Mouse (Mus musculus) liver, embryonic 11.5 days (tissue): ENCODE data around the gene Olfr519. TPM values are rescaled to one million over a fixed set of nuclear protein-coding genes. Genes with fewer than 3 reads are reported as not detected.

Experiments used
- ATAC-seq: fragments of 200-750 bp; cut with Nextera tagmentation; replicated peaks from 2 replicates; pipeline ENCODE4 v1.8.0; 2017; ENCODE audit warnings: moderate number of reproducible peaks, mild to moderate bottlenecking, moderate TSS enrichment, moderate library complexity; ENCODE audit not compliant: low FRiP score
- DNase-seq: peaks from one replicate; pipeline ENCODE4 v3.0.0-alpha.2; 2017; ENCODE audit warnings: low spot score
- H3K27ac ChIP-seq: fragments of 300-500 bp; sonication (generic); 2 replicates; pipeline ENCODE4 v1.5.1; 2014; ENCODE audit warnings: mild to moderate bottlenecking, low read depth, low read length, control low read depth
- H3K27me3 ChIP-seq: fragments of 300-500 bp; sonication (generic); replicated peaks from 2 replicates; pipeline ENCODE4 v1.6.1; 2014; ENCODE audit warnings: low read length, mixed read lengths; ENCODE audit not compliant: control insufficient read depth, insufficient read depth
- H3K36me3 ChIP-seq: fragments of 300-500 bp; sonication (generic); 2 replicates; pipeline ENCODE4 v1.6.1; 2014; ENCODE audit warnings: mild to moderate bottlenecking, low read length, moderate library complexity, mixed read lengths; ENCODE audit not compliant: control insufficient read depth, insufficient read depth
- H3K4me1 ChIP-seq: fragments of 300-500 bp; sonication (generic); replicated peaks from 2 replicates; pipeline ENCODE4 v1.6.1; 2014; ENCODE audit warnings: low read length, mixed read lengths; ENCODE audit not compliant: control insufficient read depth, insufficient read depth
- H3K4me2 ChIP-seq: fragments of 300-500 bp; sonication (generic); 2 replicates; pipeline ENCODE4 v1.6.1; 2014; ENCODE audit warnings: mild to moderate bottlenecking, control low read depth, moderate library complexity
- H3K4me3 ChIP-seq: fragments of 300-500 bp; sonication (generic); 2 replicates; pipeline ENCODE4 v1.5.1; 2014; ENCODE audit warnings: low read depth, low read length, control low read depth
- H3K9ac ChIP-seq: fragments of 300-500 bp; sonication (generic); 2 replicates; pipeline ENCODE4 v1.6.1; 2014; ENCODE audit warnings: low read depth, low read length, control low read depth
- H3K9me3 ChIP-seq: fragments of 300-500 bp; sonication (generic); 2 replicates; pipeline ENCODE4 v1.6.1; 2016; ENCODE audit warnings: low read length, inconsistent platforms, mixed read lengths; ENCODE audit not compliant: control insufficient read depth
- WGBS: fragments of 180-500 bp; shearing (Covaris S2); extraction: QIAGEN DNeasy Blood & Tissue Kit; methylation state at CpG from one replicate; pipeline ENCODE4 v1.1.7; 2014; 5-methylcytosine and 5-hydroxymethylcytosine counted together
- polyA plus RNA-seq: library from polyadenylated mRNA; unstranded; fragments of >200 nt; fragmentation: Nextera tagmentation; extraction: Ambion mirVana; gene quantifications from 2 replicates; pipeline ENCODE4 v1.2.1, GENCODE M21; 2014

Gene Olfr519
- polyA plus RNA-seq, 1 experiment from 2014 or later, result not detected

DNA sequence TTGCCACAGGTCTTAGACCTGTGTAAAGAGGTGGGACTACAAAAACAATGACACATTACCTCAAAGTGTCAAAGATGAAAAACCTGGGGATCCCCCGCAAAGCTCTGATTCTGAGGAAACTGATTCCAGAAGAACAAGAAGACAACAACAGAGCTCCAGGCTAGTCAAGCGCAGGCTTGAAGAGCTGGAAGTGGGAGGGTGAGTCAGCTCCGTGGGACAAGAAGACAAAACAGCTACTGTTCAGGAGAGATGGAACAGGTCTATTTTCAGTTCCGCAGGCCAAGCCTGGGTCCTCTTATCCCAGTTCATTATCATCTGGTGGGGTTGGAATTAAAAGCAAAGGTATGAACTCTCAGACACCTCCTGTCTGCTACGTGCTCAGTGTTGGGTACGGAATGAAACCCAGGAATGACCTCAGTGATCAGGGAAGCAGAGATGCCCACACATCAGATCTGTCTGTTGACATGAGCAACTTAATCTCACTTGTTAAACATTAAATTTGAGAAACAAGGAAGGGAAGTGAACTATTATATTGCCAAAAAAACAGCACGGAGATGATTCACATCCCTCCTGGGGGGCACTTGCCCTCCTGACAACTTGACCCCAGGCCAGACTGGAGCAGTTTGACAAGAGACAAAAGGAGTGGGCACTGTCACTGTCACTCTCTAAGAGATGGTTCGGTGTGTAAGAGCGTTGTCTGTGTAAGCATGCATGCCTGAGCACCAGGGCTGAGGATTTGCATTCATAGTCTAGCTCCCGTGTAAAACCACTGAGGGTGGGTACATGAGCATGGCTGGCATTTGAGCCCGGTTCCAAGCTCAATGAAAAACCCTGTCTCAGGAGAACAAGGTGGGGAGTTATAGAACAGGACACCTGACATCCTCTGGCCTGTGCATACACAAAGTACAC, 34.3 kb upstream of the Olfr519 start:
- Histone ChIP-seq H3K27ac (no peak overlapping the region), H3K4me3 (no peak overlapping the region), H3K4me2 (no peak overlapping the region), H3K36me3 (no peaks in the 10 kb centered on the region), H3K9ac (no peak overlapping the region), H3K4me1 (no peaks in the 10 kb centered on the region), H3K9me3 (no peaks in the 10 kb centered on the region), H3K27me3 (no peaks in the 10 kb centered on the region)
- ATAC-seq (no peak), DNase-seq (no peak)
- 82% methylated on average over 11 of the region's 11 CpGs for WGBS

DNA sequence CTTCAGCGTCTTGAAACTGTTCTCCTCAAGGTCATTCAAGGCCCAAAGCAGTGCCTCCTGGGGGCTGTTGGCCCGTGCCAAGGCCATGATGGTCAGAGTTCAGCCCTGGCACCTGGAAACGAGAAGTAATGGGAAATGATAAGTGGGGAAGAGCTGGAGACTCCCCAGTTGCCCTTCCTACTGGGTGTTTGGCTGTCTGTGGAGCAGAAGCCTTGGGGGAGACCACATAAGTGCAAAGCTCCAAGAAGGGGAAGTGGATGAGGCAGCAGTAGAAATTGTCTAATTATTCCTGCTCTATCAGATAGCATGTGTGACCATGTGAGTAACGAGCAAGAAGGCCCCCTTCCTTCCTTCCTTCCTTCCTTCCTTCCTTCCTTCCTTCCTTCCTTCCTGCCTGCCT, 32.8 kb upstream of the Olfr519 start:
- Histone ChIP-seq H3K4me3 (no peak overlapping the region), H3K27ac (no peak overlapping the region), H3K9me3 (no peaks in the 10 kb centered on the region), H3K4me1 (no peaks in the 10 kb centered on the region), H3K27me3 (no peaks in the 10 kb centered on the region), H3K9ac (no peak overlapping the region), H3K4me2 (no peak overlapping the region), H3K36me3 (no peaks in the 10 kb centered on the region)
- WGBS, result 44% methylated on average over 4 of the region's 4 CpGs
- DNase-seq (no peak), ATAC-seq (no peak)

DNA sequence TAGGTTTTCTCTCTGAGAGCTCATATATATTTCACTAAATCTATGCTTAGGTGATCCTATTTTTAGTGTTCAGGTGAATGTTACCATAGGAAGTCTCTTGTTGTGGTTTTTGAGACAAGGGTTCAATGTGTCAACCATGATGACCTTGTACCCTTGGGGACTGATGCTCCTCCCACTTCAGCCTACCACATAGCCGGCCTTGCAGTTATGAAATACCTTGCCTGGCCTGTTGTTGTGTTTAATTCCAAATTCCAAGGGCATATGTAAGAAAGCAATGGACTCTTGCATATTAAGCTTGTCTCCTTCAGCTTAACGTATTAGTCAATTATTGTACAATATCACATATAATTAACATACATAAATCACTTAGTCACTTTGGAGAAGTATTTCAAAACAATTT, 9.7 kb upstream of the Olfr519 start:
- no peak overlapping the region for H3K4me3 ChIP-seq
- H3K4me2 ChIP-seq, result no peak overlapping the region
- H3K27ac ChIP-seq, result no peak overlapping the region
- DNase-seq (no peak), ATAC-seq (no peak)
- H3K36me3 ChIP-seq, result no peaks in the 10 kb centered on the region
- no peaks in the 10 kb centered on the region for H3K4me1 ChIP-seq
- H3K27me3 ChIP-seq, result no peaks in the 10 kb centered on the region
- H3K9me3 ChIP-seq, result no peaks in the 10 kb centered on the region
- no peak overlapping the region for H3K9ac ChIP-seq
- WGBS, result 71% methylated on average over 2 of the region's 2 CpGs

DNA sequence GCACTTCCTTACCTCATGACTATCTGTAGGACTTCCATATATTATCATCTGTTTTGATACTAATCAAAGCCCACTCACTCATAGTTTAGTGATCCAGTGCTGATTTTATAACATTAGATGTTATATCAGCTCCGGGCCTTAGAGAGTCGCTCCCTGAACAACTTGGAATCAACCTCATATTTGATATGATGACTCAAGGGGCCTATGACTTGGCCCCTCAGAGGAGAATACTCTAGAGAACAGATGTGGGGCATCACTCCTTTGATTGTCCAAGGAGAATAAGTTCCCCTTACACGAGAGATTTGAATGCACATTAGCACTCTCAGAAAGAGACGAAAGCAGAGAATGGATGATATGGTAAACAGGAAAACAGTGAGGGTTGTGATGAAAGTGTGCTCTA, 9.3 kb downstream of the Olfr519 start, which contains the start of gene Olfr518:
Olfr518 (minus strand) TSS at position 101 of the 400 bp plus-strand sequence.
- DNase-seq, result no peak
- no peak within 1 kb of the TSS for H3K4me2 ChIP-seq
- no peak within 1 kb of the TSS for H3K9ac ChIP-seq
- H3K27me3 ChIP-seq, result no peaks in the 10 kb centered on the region
- H3K4me3 ChIP-seq, result no peak within 1 kb of the TSS
- no peaks in the 10 kb centered on the region for H3K9me3 ChIP-seq
- H3K27ac ChIP-seq, result no peak within 1 kb of the TSS
- no peaks in the 10 kb centered on the region for H3K36me3 ChIP-seq
- ATAC-seq, result no peak
- H3K4me1 ChIP-seq, result no peaks in the 10 kb centered on the region
- WGBS, result 76% methylated on average over 4 of the region's 4 CpGs

DNA sequence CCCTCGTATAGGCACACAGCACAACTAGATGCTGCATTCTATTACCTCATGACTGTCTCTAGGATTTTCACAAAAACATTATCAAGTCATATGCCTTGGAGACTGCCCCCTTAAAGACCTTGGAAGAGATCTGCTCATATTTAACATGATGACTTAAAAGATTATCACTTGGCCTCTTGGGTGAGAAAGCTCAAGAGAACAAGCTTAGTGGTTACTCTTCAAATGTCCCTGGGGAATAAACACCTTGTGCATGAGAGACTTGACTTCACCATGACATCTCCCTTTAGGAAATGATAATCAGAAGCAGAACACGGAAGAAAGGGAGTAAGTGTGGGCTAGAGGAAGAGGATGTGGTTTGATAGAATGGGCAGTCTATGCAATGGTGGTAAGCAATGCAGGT, 21.9 kb downstream of the Olfr519 start, which contains the start of gene Olfr517:
Olfr517 (minus strand) TSS at position 101 of the 400 bp plus-strand sequence.
- Histone ChIP-seq H3K27me3 (no peaks in the 10 kb centered on the region), H3K36me3 (no peaks in the 10 kb centered on the region), H3K9me3 (no peaks in the 10 kb centered on the region), H3K9ac (no peak within 1 kb of the TSS), H3K4me3 (no peak within 1 kb of the TSS), H3K27ac (no peak within 1 kb of the TSS), H3K4me2 (no peak within 1 kb of the TSS), H3K4me1 (no peaks in the 10 kb centered on the region)
- DNase-seq, result no peak
- 53% methylated on average over 2 of the region's 2 CpGs for WGBS
- ATAC-seq, result no peak

DNA sequence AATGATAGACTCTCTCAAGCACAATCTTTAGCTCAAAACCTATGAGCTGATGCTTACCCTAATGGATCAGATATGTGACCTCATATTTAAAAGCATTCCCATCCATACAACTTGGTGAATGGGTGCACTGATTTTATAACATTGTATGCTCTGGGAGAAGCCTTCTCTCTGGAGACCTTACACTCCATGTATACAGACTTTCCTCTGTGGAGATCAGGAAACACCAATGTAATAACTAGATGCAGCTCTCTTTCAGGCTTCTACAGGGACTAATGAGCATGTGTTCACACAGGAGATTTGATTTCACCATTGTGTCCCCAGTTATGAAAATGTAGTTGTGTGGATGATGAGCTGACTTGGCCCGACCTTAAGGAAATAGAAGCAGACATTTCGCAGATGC, 43.8 kb downstream of the Olfr519 start, which contains the start of gene Olfr516:
Olfr516 (minus strand) TSS at position 101 of the 400 bp plus-strand sequence.
- Histone ChIP-seq H3K9me3 (no peaks in the 10 kb centered on the region), H3K9ac (no peak within 1 kb of the TSS), H3K4me2 (no peak within 1 kb of the TSS), H3K27me3 (no peaks in the 10 kb centered on the region), H3K4me1 (no peaks in the 10 kb centered on the region), H3K27ac (no peak within 1 kb of the TSS), H3K4me3 (no peak within 1 kb of the TSS), H3K36me3 (no peaks in the 10 kb centered on the region)
- DNase-seq, result no peak
- no peak for ATAC-seq
- 84% methylated on average over 2 of the region's 2 CpGs for WGBS

Other genes starting within 250 kb of the Olfr519 start
- gene Olfr509, start 242.5 kb downstream of the Olfr519 start, polyA plus RNA-seq, result not detected in 2 replicates
- not detected in 2 replicates for gene Olfr510, start 228.0 kb downstream of the Olfr519 start, polyA plus RNA-seq
- not detected in 2 replicates for gene Olfr512, start 181.1 kb downstream of the Olfr519 start, polyA plus RNA-seq
- not detected in 2 replicates for gene Olfr513, start 143.4 kb downstream of the Olfr519 start, polyA plus RNA-seq
- not detected in 2 replicates for gene Olfr514, start 68.4 kb downstream of the Olfr519 start, polyA plus RNA-seq
- gene Olfr516, start 43.9 kb downstream of the Olfr519 start, polyA plus RNA-seq, result not detected in 2 replicates
- not detected in 2 replicates for gene Olfr517, start 22.0 kb downstream of the Olfr519 start, polyA plus RNA-seq
- not detected in 2 replicates for gene Olfr518, start 9.4 kb downstream of the Olfr519 start, polyA plus RNA-seq
- gene Nlrp10, start 35.8 kb upstream of the Olfr519 start, polyA plus RNA-seq, result 0.04 and 0.11 TPM in 2 replicates
- gene Eif3f, start 40.0 kb upstream of the Olfr519 start, polyA plus RNA-seq, result 82.8 and 87.8 TPM in 2 replicates
- 0.29 and 0.48 TPM in 2 replicates for gene Tub, start 55.9 kb upstream of the Olfr519 start, polyA plus RNA-seq
- gene Ric3, start 188.9 kb upstream of the Olfr519 start, polyA plus RNA-seq, result 1.3 and 2.2 TPM in 2 replicates